Mouse (Mus musculus) cerebellum, adult 11-12 months (tissue): ENCODE data around the gene Ppp4r2.

Source experiments
- DNase-seq: peaks from one replicate; pipeline ENCODE4 v3.0.0; 2022

Ppp4r2 gene

DNA sequence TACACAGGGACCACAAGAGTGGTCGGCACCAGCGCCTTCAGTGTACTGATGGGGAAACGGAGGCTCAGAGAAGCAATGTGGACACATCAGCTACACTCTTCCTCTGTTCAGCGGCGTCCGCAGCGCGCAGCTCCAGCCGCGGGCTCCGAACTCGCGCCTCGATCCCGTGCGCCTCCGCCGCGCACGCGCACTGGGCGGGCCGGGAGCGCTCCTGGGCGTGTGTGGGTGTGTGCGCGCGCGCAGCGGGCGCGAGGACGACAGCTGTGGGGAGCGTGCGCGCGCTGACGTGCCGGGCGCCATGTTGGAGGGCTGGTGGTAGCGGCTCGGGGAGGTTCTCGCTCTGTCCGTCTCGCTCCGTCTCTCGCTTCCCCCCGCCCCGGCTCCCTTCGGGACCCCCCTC lies at the start of gene Ppp4r2:
TSS of gene Ppp4r2 (plus strand) at position 268 of the 400 bp plus-strand sequence.
- DNase-seq = peak; percentile 91

DNA sequence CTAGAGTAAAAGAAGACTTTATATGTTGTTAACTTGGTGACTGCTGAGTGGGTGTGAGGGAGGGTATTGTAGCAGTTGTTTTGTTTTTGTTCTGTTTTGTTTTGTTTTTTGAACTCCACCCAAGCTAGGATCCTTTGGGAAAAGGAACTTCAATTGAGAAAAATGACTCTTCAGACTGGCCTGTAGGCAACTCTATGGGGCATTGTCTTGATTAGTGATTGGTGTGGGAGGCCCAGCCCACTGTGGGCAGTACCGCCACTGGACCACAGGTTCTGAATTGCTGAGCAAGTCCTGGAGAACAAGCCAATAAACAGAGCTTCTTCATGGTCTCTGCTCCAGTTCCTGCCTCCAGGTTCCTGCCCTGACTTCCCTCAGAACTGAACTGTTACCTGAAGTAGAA lies 45.7 kb upstream of the Ppp4r2 start:
- DNase-seq = no peak

- DNase-seq = no peak
Observed at GRCm38 (mm10) chr6:100789161-100789560, 44.3 kb upstream of the Ppp4r2 start.

- no peak for DNase-seq
Observed at GRCm38 (mm10) chr6:100792055-100792659, 41.3 kb upstream of the Ppp4r2 start.

DNA sequence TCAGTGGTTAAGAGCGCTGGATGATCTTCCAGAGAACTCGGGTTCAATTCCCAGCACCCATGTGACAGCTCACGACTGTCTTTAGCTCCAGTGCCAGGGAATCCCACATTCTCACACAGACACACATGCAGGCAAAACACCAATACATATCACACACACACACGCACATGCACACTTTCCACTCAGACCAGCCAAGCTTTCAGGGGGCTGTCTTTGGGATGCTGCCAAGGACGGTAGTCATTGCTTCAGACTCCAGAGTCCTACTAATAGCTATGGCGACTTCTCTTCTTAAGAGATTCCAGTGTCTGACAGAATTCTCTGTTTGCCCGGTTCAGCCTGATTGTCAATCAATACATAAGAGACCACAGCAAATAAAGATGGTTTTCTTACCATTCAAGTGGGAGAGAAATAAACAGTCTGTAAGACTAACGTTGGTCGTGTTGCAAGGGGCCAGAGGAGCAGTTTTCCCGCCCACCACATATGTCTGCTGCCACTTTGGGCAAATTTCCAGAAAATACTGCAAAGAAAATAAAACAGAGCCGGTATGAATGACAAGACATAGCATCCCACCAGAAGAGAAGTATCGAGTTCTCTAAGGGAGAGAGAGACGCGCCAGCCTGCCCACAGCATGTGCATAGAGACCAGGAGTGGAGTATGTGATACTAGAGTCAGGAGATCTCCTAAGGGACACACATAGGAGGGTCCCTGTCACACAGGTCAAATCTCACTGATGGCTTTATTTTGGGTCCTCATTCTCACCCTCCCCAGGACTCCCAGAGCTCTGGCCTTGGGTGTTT lies 40.3 kb upstream of the Ppp4r2 start:
- no peak for DNase-seq

- no peak for DNase-seq
Observed at GRCm38 (mm10) chr6:100795797-100796196, 37.6 kb upstream of the Ppp4r2 start.

DNA sequence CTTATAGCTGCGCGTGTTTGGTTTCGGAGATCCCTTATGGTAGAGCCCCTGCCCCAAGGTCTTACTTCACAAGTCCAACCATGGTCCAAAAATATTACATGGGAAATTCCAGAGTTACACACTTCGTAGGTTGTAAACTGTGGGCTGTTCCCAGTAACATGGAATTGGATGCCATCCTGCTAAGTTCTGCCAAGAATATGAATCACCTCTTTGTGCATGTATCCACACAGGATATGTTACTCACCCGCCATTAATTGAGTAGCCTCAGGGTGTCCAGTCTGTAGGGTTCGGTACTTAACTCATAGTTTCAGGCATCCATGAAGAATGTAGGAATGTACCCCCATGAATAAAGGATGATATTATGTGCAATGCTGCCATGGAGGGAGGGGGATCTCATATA lies 34.1 kb upstream of the Ppp4r2 start:
- DNase-seq = no peak

- DNase-seq = no peak
Observed at GRCm38 (mm10) chr6:100799766-100800165, 33.7 kb upstream of the Ppp4r2 start.

DNA sequence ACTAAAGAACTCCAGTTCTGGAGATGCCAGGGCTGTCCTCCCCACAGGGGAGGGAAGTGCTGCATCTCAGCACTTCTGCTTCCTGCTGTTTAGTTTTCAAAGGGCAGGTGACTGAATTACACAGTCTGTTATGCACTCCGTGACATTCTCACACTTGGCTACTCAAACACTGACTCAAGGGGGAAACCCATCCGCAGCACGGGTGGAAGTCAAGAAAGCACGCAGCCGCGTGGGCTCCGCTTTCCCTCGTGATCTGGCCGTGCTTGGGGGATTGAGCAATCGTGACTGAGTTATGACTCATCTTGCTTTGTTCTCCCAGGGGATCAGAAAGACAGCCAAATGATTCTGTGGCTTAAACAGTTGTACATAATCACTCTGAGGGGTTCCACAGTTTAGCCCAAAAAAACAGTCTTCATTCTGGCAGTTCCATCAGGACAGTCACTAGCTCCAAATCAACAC lies 32.9 kb upstream of the Ppp4r2 start:
- DNase-seq = peak; percentile 3

- DNase-seq = no peak
Observed at GRCm38 (mm10) chr6:100802381-100803083, 30.9 kb upstream of the Ppp4r2 start.

DNA sequence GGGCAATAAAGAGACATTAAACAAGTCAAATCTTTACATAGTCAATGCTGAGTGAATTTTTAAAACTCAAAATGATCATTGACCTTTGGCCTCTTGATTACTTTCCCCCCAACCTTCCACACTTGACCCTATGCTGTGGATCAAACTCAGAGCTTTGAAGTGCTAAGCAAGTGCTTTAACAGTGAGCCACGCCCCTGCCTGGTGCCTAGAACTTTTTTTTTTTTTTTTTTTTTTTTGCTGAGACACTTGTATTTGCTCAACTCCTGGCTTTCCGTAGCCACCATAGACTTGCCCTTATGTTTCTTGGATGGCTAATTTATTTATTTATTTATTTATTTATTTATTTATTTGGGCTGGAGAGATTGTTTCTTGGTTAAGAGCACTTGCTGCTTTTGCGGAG lies 30.2 kb upstream of the Ppp4r2 start:
- no peak for DNase-seq

GRCm38 (mm10) chr6:100807187-100807586 lies 26.2 kb upstream of the Ppp4r2 start:
- no peak for DNase-seq

DNA sequence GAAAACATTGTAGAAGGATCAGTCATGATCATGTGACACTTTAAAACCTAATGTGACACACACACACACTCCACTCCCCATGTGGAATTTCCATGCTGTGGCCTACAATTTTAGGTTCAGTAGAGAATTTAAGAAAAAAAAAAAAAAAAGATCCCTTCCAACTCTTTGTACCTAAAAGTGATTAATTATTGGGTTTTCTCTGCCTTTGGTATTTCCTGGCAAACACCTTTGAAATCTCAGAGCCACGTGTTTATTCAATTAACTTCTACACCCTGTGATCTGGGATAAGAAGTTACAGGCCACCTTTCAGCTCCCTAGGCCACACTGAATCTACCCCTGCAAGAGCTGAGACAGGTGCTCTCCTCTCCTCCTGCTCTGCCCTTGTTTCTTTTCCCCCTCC lies 25.7 kb upstream of the Ppp4r2 start:
- no peak for DNase-seq

DNA sequence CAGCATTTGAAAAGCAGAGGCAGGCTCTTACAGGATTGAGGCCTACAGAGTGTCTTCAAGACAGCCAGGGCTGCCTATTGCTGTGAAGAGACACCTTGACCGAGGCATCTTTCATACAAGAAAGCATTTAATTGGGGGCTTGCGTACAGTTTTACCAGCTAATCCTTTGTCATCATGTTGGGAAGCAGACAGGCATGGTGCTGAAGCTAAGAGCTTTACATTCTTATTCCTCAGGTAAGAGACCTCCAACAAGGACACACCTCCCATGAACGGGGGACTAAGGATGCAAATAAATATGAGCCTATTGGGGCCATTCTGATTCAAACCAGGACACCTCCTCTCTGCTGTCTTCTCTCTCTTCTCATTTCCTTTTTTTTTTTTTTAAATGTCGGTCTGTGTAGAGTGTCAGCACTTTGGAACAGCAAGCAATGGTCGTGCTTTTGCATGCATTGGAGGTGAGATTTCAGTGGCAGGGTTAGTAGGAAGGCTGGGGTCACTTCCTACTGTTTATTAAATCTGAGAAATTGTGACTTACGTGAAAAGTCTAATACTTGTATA lies 25.1 kb upstream of the Ppp4r2 start:
- no peak for DNase-seq

DNA sequence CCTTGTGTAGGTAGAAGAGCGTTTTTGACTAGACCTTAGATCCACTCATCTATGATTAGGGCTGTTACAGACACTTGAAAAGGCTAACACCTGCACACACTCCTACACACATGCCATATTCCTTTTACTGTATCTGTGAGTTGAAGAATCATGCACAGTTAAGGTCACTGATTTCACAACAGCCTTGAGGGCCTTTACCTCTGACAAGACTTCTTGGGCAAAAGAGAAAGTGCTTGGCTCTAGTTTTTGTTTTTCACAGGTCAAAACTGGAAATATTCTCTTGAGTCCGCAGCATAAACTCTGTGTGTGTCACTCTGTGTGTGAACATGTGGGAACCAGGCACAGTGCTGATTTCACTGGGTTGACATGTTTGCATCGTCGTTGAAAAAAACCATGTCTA lies 23.3 kb upstream of the Ppp4r2 start:
- DNase-seq = no peak

GRCm38 (mm10) chr6:100811731-100812130 lies 21.7 kb upstream of the Ppp4r2 start:
- DNase-seq = no peak

GRCm38 (mm10) chr6:100821367-100821766 lies 12.1 kb upstream of the Ppp4r2 start:
- no peak for DNase-seq

- no peak for DNase-seq
Observed at GRCm38 (mm10) chr6:100823356-100823755, 10.1 kb upstream of the Ppp4r2 start.

DNA sequence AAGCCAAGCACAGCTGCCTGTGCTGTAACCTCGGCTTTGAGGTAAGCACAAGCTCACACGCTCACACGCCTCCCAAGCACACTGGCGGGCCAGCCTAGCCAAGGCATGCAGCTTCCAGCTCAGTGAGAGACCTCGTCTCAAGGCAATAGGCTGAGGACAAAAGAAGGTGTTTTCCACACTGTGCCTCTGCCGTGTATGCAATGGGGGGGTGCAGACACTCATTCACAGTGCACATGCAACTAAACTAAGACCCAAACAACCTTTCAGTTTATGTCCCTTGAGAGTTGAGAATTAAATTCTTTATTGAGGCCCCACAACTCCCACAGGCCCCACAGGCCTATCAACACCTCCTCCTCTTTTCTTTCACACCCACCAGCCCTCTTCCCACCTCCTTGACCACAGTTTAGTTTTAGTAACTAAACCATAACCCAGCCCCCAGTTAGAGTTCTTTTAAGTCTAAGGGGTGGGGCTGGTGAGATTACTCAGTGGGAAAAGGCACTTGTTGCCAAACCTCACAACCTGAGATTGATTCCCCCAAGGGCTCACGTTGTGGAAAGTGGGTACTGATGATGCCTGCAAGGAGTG lies 8.9 kb upstream of the Ppp4r2 start:
- no peak for DNase-seq

GRCm38 (mm10) chr6:100826046-100826445 lies 7.4 kb upstream of the Ppp4r2 start:
- no peak for DNase-seq

GRCm38 (mm10) chr6:100828565-100828964 lies 4.9 kb upstream of the Ppp4r2 start:
- DNase-seq = no peak

GRCm38 (mm10) chr6:100829770-100830169 lies 3.7 kb upstream of the Ppp4r2 start:
- DNase-seq = no peak

GRCm38 (mm10) chr6:100831188-100831587 lies 2.2 kb upstream of the Ppp4r2 start:
- DNase-seq = no peak
